Mouse (Mus musculus) embryo, embryonic 9.5 days (tissue): ENCODE data around the gene Gm6460.
"Not testable (repeated sequence)": the region's sequence is repeated elsewhere in the genome, so short reads cannot be mapped to it uniquely, and the experiment has no call there.

Experiments
- DNase-seq: peaks from one replicate; pipeline ENCODE4 v3.0.0-alpha.2; 2017; ENCODE audit errors: extremely low spot score

The Gm6460 gene

DNA sequence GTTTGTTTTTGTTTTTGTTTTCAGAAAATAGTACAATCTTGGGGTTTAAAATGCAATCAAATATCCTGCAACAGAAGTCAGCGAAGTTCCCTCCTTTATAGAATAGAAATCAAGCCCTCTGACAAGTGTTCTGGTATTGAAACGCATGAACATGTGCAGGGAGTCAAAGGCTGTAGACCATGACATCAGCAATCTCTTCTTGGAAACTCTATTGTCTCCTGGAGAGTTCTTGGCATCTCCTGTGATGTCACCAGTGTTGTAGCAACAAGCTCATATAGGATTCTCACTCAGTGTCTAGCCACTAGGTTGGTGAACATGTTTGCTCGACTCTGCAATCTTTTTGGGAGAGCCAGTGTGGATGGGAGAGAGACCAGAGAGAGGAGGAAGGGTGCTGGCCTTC, at the start of gene Gm6460:
TSS of gene Gm6460 (plus strand) at position 301 of the 400 bp plus-strand sequence.
- not testable (repeated sequence) for DNase-seq
